Mouse (Mus musculus): ENCODE results near the gene 1190002N15Rik. TPM values are rescaled to one million over a fixed set of nuclear protein-coding genes. Genes with fewer than 3 reads are reported as not detected.

The 1190002N15Rik gene
- total and polyA plus RNA-seq, 3 experiments: 4.7 to 8.8 TPM; not detected in 1

DNA sequence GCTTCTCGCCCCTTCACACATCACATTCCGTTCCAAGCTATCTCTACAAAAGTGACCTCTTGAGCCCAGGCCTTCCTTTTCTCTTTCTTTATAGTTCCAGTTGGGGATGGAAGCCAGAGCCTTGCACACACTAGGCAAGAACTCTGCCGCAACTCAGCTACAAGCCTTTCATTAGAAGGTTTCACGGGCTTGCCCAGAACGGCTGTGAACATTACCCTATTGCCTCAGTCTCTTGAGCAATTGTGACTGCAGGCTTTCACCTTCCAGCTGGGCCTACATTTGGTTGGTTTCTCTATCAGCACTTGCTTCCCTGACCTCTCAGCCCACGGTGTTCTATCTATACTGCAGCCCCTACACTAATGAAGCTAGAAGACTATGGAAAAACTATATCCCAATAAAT lies 58.9 kb downstream of the 1190002N15Rik start:
- H3K79me2 ChIP-seq (ENCODE audit: control insufficient read depth, insufficient read depth, low read length, poor library complexity): no peaks in the 10 kb centered on the region
- no peak for DNase-seq (ENCODE audit: low read depth, low spot score)
- H3K4me1 ChIP-seq (ENCODE audit: control insufficient read depth in 1 of 2, insufficient read depth in 2 of 2, low read length in 2 of 2): no peaks in the 10 kb centered on the region
- no peak overlapping the region for H3K9ac ChIP-seq (ENCODE audit: control insufficient read depth, low read depth, low read length, poor library complexity, severe bottlenecking)
- H3K27me3 ChIP-seq (ENCODE audit: control insufficient read depth in 1 of 2, insufficient read depth in 2 of 2, low read length in 2 of 2): no peaks in the 10 kb centered on the region; a peak in 1 of 4 replicates
- H3K27ac ChIP-seq (ENCODE audit: control insufficient read depth, low read depth, low read length): no peak overlapping the region
- TF ChIP-seq ZC3H11A (IDR thresholded peaks at IDR 0.05; ENCODE audit: low read depth, low read length) (no peak), CHD2 (IDR thresholded peaks at IDR 0.05; ENCODE audit: low read length) (no peak), USF1 (IDR thresholded peaks at IDR 0.05; ENCODE audit: low read depth, low read length) (no peak), POLR2AphosphoS5 (IDR thresholded peaks at IDR 0.05; ENCODE audit: borderline replicate concordance, low read depth, low read length) (no peak), EP300 (IDR thresholded peaks at IDR 0.05; ENCODE audit: low read depth in 1 of 2, low read length in 2 of 2) (no peak), MAZ (IDR thresholded peaks at IDR 0.05; ENCODE audit: low read depth, low read length) (no peak), ZNF384 (IDR thresholded peaks at IDR 0.05; ENCODE audit: low read depth, low read length) (no peak), SMC3 (IDR thresholded peaks at IDR 0.05; ENCODE audit: low read depth, low read length) (no peak), POLR2AphosphoS2 (IDR thresholded peaks at IDR 0.05; ENCODE audit: low read length) (no peak), GABPA (IDR thresholded peaks at IDR 0.05; ENCODE audit: low read depth, low read length) (no peak)
- H3K36me3 ChIP-seq (ENCODE audit: control insufficient read depth in 1 of 2, insufficient read depth in 2 of 2, low read length in 2 of 2): no peaks in the 10 kb centered on the region
- no peaks in the 10 kb centered on the region for H3K9me3 ChIP-seq (replicated peaks; ENCODE audit: insufficient read depth, low read length)
- no peak overlapping the region for H3K4me3 ChIP-seq (ENCODE audit: control insufficient read depth in 1 of 2, insufficient read depth in 1 of 2, low read depth in 2 of 2, low read length in 2 of 2)

DNA sequence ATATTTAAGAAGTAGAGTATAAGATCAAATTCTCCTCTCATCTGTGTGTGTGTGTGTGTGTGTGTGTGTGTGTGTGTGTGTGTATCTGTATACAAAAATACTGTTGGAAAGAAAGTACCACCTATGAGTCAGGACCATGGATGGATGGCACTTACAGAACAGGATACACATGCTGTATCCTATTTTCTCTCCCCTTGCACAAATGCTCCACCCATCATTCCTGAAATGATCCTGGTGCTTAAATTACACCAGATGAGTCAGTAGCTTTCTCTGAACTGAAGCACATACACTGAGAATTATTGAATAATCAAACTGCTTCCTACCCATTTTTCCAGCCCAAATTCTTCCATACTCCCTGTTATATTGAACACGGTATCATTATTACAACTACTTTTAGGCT lies 61.9 kb downstream of the 1190002N15Rik start:
- Histone ChIP-seq H3K4me1 (ENCODE audit: control insufficient read depth in 1 of 2, insufficient read depth in 2 of 2, low read length in 2 of 2) (no peaks in the 10 kb centered on the region), H3K4me3 (ENCODE audit: control insufficient read depth in 1 of 2, insufficient read depth in 1 of 2, low read depth in 2 of 2, low read length in 2 of 2) (no peak overlapping the region), H3K27me3 (ENCODE audit: control insufficient read depth in 1 of 2, insufficient read depth in 2 of 2, low read length in 2 of 2) (no peaks in the 10 kb centered on the region; a peak in 1 of 4 replicates), H3K27ac (ENCODE audit: control insufficient read depth, low read depth, low read length) (no peak overlapping the region), H3K79me2 (ENCODE audit: control insufficient read depth, insufficient read depth, low read length, poor library complexity) (no peaks in the 10 kb centered on the region), H3K9ac (ENCODE audit: control insufficient read depth, low read depth, low read length, poor library complexity, severe bottlenecking) (no peak overlapping the region), H3K36me3 (ENCODE audit: control insufficient read depth in 1 of 2, insufficient read depth in 2 of 2, low read length in 2 of 2) (no peaks in the 10 kb centered on the region), H3K9me3 (replicated peaks; ENCODE audit: insufficient read depth, low read length) (no peaks in the 10 kb centered on the region)
- DNase-seq (ENCODE audit: low read depth, low spot score): no peak
- TF ChIP-seq CHD1 (IDR thresholded peaks at IDR 0.05; ENCODE audit: low read depth, low read length): no peak
- TF ChIP-seq E2F4 (IDR thresholded peaks at IDR 0.05; ENCODE audit: borderline replicate concordance, low read depth, low read length): no peak
- TF ChIP-seq TAL1 (IDR thresholded peaks at IDR 0.05; ENCODE audit: low read length): no peak
- no peak for TF ChIP-seq USF2 (IDR thresholded peaks at IDR 0.05; ENCODE audit: borderline replicate concordance in 1 of 2, insufficient read depth in 1 of 2, low read depth in 1 of 2, low read length in 2 of 2)
- no peak for TF ChIP-seq USF1 (IDR thresholded peaks at IDR 0.05; ENCODE audit: low read depth, low read length)
- TF ChIP-seq ETS1 (IDR thresholded peaks at IDR 0.05; ENCODE audit: low read depth, low read length): no peak
- no peak for TF ChIP-seq ZMIZ1 (IDR thresholded peaks at IDR 0.05; ENCODE audit: low read depth, low read length)
- no peak for TF ChIP-seq UBTF (IDR thresholded peaks at IDR 0.05; ENCODE audit: borderline replicate concordance, insufficient read depth, low read depth, low read length)
- no peak for TF ChIP-seq MYB (IDR thresholded peaks at IDR 0.05; ENCODE audit: low read depth, low read length)
- no peak for TF ChIP-seq TBP (IDR thresholded peaks at IDR 0.05; ENCODE audit: low read depth, low read length)
- no peak for TF ChIP-seq POLR2AphosphoS2 (IDR thresholded peaks at IDR 0.05; ENCODE audit: low read length)
- no peak for TF ChIP-seq MAX (IDR thresholded peaks at IDR 0.05; ENCODE audit: low read length)
- no peak for TF ChIP-seq ZC3H11A (IDR thresholded peaks at IDR 0.05; ENCODE audit: low read depth, low read length)

Measured in MEL (cell line).